Mouse (Mus musculus): ENCODE results near the gene Shc2. TPM values are rescaled to one million over a fixed set of nuclear protein-coding genes. Genes with fewer than 3 reads are reported as not detected.

The Shc2 gene
- total RNA-seq, 2 experiments from 2014 or later, result 5.6 to 8.4 TPM

DNA sequence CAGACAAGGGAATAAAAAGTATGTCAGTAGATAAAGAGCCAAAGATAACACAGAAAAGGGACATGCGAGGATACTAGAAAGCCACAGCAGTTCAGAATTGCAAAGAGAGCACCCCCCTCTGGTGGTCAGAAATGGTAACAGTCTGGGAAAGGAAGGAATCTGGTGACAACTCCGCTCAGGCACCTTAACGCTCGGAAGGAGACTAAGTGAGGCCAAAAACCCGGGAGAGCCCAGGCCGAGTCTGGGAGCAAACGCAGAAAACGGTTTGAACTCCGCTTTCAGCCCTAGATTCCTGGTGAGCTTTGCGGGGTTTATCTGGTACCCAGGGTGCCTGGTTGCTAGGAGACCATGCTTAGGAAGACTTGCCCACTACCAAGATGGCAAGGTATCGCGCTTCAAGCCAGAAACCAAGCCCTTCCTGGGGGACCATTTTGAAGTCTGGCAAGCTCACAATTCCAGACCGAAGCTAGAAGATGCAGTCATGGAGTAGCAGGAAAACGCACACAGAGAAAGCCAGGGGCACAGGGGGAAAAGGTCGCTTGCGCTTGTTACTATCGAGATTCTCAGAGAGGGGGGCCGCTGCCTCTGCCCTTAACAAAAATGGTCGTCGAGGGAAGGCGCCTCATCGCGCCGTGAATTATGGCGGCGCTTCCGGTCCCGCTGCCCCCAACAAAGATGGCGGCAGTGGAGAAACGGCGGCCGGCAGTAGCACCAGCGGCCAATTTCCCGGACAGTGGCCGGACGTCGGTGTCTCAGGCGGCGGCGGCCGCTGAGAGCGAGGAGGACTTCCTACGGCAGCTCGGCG is 31.3 kb upstream of the Shc2 start, which contains the start of gene Tpgs1:
Gene Tpgs1 (plus strand): TSS at position 599 of the 805 bp plus-strand sequence.
- peak; percentile 91 for DNase-seq

DNA sequence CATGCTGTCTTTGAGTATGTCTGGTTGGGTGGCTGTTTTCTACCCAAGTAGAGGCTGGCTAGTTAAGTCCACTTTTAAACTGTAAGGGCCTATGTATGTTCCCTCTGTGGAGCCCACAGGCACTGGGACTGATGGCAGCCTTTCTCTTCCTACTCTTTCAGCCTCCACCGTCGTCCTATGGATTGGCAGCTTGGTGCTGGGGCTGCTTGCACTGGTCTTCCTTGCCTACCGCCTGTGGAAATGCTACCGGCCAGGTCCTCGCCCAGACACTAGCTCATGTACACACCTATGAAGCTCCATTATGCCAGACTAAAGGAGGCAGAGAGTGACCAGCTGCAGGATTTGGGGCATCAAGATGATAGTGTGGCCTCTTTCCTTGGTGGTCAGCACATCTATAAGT is 30.4 kb upstream of the Shc2 start:
- DNase-seq, result no peak

DNA sequence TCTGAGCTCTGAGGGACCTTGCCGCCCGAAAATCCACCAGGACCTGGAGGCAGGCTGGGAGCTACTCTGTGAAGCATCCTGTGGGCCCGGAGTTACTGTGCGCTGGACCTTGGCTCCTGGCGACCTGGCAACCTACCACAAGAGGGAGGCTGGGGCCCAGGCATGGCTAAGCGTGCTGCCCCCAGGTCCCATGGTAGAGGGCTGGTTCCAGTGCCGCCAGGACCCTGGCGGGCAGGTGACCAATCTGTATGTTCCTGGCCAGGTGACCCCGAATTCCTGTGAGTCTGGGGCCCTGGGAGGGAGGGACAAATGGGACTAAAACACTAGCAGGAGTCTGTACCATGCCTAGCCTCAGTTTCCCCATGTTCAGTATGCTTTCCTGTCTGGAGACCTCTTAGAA is 28.8 kb upstream of the Shc2 start:
- DNase-seq, result no peak

DNA sequence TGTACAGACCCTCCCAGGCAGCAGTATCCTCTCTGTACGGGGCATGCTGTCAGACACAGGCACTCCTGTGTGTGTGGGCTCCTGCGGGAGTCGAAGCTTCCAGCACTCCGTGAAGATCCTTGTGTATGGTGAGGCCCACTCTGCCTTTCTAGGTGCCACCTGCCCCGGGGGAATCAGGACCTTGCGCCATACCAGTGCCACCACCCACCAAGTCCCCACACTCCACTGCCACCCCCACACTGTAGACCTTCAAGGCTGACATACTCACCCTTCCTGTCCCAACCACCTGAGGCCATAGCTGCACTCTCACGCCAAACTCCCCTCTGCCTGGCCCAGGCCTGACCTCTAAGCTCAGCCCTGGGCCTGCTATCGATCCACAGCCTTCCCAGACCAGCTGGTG is 27.3 kb upstream of the Shc2 start:
- no peak for DNase-seq

DNA sequence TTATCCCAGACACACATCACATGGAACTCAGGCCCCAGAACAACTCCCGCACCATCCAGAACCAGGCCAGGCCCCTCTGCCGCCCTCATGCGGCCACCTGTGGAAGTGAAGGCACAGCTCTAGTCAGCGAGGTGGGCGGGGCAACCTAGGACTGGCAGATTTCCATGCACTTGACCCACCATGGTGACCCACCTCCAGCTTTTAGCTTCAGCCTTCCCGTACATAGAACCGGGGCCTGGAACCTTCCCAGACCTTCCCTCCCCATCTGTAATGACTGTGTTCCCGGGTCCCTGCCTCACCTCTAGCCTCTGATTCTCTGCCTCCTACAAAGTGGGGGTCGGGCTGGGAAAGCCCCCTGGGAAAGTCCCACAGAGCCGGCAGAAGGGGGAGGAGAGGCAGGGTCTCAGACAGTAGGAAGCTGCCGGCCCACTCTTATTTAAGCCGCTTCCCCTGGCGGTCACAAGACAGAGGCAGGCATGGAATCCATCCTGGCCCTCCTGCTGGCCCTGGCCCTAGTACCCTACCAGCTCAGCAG is 26.5 kb upstream of the Shc2 start, which contains the start of gene Madcam1:
Gene Madcam1 (plus strand): TSS at position 429 of the 535 bp plus-strand sequence.
- peak; percentile 82 for DNase-seq

DNA sequence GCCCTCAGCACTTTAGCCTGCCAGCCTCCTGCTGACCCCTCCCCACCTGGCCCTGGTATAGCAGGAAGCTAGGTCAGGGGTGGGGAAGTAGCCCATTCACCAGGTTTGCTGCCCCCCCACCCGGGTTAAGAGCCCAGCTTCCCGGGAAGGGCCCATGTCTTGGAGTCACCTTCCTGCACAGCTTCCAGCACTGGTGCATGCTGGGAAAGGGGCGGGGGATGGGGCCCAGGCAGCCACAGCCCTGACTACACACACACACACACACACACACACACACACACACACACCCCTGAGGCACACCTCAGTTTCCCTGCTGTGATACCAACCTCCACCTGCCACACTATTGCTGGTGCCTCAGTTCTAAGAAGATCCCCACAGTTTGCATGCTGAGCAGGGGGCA is 24.1 kb upstream of the Shc2 start:
- DNase-seq, result no peak

DNA sequence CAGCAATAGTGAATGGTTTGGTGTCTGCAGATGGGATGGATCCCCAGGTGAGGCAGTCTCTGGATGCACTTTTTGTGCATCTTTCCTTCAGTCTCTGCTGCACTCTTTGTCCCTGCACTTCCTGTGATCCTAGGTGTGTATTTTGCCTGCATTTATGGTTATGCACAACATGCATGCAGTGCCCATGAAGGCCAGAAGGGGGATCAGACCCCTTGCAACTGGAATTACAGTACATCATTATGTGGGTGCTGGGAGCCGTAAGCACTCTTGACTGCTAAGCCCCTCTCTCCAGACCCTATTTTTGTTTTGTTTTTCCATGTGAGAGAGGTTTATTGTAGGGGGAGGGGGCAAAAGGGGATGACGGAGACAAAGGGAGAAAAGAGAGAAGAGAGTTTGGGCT is 22.6 kb upstream of the Shc2 start:
- no peak for DNase-seq

DNA sequence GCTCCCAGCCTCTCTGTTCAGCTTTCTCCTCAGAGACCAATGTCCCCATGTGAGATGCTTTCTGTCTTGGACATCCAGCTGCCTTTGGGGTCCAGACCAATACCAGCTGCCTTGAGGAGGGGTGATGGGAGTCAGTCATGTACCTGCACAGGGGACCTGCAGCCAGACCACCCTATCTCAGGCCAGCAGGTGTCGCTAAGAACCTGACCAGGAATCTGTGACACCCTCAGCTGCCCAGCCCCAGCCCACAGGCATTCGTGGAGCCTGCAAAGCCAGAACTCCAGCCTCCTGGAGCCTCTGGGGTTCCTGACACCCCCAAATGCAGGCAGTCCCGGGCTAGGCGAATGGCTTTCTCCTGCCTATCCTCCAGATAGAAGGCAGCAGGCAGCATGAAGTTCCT is 21.1 kb upstream of the Shc2 start:
- no peak for DNase-seq

DNA sequence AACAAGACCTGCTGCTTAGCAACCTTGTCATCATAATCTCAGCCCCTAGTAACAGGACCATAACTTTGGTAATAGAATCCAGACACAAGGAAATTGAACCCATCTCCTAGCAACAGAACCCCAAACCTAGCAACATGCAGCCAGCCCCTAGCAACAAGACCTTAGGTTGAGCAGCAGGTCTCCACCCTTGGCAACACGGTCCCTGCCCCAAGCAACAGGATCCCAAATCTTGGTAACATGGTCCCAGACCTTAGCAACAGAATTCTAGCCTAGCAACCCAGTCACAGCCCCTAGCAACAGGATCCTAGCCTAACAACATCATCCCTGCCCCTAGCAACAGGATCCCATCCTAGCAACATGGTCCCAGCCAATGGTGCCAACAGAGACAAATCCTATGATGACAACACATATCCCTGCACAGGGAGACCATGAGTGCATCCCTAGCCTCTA is 17.3 kb upstream of the Shc2 start:
- no peak for DNase-seq

DNA sequence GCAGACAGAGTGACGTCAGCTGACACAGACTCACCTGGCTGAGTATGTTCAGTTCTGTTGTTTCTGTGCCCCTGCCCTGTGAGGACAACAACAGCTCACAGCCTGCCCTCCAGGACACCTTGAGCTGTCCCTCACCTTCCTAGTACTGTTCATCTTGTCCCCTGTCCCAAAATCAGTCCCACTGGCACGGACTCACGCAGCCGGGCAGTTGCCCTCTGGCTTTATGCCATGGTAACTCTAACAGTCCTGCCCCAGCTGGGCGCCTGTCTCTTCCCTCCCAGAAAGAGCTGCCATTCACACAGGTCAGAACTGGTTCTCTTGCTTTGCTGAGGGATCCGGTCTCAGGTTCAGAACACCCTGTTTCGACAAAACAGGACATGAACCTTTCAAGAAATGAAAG is 15.1 kb upstream of the Shc2 start:
- no peak for DNase-seq

DNA sequence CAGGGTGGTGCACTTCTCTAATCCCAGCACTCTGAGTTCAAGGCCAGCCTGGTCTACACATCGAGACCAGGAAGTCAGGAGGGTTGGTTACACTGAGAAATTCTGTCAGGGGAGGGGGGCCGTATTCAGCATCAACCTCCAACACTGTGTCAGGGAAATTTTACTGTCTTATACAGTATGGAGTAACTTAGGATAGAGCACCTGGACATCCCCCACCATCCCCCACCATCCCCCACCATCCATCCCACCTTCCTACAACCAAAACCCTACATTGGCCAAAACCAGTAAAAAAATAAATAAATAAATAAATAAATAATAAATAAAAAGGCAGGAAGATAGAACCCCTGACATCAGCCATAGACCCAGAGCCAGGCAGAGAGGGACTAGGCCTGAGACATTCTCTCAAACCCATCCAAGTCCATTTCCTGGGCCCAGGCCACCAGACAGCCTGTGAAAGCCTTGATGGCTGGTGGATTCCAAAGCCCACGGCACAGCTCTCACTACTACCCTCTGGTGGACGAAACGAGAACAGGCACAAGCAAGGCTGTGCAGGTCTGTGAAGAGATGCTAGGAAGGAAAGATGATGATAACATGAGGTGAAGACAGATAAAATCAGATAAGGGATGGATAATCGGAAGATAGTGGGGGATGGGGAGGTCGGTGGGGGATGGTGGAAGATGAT is 11.5 kb upstream of the Shc2 start:
- peak; percentile 85 for DNase-seq

DNA sequence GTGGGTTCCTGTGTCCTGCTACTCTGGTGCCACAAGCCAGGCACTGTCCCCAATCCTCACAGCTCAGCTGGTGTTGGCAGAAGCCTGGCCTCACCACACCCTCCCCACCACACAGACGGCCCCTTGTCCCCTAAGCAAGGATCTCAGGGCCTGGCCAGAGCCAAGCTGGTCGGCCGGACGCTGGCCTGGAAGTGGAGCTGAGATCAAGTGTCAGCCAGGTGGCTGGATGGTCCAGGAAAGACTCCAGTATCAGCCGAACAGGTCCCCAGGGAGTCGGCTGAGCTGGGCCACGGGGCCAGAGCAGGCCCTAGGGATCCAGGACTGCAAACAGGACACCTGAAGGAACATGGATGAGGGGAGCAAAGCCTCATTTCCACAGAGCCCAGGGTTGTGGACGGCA is 8.0 kb upstream of the Shc2 start, which contains the start of gene Odf3l2:
Gene Odf3l2 (minus strand): TSS at position 28 of the 400 bp plus-strand sequence.
- no peak for DNase-seq

DNA sequence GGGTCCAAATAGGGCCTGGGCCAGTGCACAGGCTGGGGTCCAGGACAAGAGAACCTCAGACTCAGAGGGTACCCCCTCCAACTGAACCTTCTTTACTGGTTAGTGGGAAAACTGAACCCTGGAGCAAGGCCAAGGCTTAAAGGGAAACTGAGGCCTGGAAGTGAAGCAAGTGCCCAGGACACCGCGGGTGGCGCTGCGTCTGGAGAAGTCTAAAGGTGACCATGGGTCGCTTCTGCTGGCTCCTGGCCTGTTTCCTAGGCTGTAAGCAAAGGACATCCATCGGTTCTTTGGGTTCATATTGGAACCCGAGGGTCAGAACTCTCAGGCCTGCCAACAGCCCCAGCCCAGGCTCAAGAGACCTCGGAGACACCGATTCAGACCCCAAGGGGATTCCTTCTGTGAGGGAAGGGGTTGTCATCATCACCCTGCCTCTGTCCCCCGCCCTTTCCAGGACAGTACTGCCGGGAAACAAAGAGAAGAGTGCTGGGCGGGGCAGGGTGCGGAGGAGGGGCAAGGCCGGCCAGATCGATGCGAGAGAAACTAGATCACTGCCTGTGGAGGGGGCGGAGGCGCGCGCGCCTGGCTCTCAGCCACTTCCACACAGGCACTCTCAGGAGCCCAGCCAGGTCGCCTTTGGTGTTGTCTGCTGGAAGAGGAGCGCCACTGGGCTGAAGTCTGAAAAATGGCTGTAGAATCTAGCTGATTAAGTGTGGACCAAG is 927 bp upstream of the Shc2 start:
- peak; percentile 66 for DNase-seq

DNA sequence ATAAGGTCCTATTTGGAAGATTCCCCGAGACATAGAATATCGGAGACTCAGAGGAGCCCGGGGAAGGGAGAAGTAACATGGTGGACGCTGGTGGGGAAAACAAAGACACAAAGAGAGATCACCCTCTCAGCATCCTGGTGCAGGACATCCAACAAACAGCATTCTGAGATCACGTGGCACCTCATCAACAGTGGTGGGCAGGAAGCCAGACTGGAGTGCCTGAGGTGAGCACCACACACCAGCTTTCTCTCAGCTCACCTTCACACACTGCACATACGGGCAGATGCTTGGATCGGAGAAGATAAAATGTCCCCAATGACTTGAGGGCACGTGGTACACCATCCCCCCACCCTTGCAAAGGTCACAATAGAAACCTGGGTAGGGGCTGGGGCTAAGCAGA is 1.4 kb downstream of the Shc2 start:
- no peak for DNase-seq

DNA sequence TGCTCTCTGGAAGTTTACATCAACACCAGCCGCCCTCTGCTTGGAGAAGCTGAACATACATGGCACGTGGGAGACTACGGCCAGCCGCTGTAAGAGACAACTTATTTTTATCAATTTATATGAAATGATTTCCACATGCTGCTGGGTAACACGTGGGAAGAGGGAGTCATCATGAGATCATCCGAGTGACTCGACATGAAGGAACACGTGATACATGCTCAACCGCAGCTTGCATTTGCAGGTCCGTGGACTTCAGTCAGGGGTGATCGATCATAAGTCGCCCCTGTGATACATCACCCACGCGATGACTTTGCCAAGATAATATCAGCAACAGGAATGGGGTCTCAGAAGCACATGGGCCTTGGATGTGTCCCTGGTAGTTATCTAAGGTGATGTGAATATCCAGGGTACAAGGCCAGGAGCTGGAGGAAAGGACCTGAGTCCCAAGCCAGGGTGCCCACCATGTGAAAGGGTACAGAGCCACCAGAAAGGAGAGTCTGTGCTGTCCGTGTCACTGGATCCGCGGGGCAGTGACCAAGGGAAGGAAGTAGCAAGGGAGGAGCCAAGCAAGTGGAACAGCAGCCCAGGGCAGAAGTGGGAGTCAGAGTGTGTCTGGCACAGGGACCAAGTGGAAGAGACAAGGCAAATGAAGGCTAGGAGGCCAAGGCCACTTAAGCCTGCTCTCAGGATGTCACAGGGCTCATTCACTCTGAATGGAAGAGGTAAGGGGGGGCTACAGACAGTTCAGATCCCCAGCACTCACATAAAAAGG is 4.5 kb downstream of the Shc2 start:
- DNase-seq, result peak; percentile 22

DNA sequence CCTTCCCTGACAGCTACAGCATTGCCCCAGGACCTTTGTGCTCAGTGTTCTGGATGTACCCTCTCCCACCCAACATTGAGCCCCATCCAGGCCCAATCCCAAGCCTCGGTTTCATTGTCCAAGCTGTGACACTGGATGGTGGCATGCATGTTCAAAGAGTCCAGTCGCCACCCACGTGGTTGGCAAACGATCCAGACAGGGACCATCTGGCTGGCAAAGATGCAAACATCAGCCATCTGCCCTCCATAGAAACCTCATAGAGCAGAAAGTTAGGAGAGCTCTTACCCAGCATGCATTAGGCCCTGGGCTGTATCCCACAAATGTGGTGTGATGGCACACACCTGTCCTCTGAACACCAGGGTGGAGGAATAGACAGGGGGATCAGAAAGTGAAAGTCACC is 6.3 kb downstream of the Shc2 start:
- no peak for DNase-seq

DNA sequence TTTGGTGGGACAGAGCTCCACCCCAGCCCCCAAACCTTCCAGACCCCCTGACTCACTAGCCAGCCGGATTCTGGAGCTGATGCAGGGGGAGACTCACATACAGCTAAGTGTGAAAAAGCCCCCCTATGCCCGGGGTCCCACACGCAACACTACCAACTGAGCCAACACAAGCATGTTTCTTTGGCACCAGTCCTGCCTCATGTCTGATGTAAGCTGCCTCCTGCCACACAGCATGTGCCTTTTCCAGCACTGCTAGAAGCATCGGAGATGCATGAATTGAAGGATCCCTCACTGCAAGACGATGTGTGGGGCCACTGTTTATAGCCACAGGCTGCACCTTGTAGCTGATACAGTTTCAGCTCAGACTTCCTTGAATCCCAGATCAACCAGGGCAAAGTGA is 9.3 kb downstream of the Shc2 start:
- DNase-seq, result no peak

DNA sequence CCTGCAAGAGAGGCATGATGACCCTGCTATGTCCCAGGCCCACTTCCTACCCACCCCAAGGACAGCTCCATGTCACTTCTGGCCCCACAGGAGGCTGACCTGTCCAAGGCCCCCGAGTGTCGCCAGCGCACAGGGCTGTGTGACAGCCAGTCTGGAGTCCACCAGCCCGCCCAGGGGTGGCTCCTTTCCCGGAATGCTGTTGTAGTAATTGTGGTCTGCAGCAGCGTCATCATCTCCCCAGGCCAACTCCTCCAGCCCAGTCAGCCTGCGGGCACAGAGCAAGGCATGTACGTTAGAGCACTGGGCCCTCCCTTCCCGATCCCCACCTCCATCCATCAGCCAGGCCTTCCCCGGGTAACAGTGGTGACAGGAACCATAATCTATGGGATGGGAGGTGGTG is 11.6 kb downstream of the Shc2 start:
- peak; percentile 23 for DNase-seq

DNA sequence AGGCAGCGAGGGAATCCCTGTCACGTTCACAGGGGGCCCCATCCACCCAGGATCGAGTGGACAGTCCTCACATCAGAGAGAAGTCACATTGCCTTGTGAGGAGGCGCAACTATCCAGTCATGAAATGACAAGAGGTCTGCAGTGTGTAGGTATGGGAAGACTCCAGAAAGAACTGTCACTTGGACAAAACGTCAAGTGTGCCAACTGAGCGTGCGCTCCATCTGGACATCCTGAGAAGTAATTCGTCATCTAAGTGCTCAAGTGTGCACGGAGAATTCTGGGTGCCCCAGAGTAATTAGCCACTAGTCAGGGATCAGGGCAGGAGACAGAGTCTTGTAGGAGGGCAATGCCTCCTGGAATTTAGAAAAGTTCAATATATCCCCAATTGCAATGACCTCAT is 12.3 kb downstream of the Shc2 start:
- DNase-seq, result no peak

DNA sequence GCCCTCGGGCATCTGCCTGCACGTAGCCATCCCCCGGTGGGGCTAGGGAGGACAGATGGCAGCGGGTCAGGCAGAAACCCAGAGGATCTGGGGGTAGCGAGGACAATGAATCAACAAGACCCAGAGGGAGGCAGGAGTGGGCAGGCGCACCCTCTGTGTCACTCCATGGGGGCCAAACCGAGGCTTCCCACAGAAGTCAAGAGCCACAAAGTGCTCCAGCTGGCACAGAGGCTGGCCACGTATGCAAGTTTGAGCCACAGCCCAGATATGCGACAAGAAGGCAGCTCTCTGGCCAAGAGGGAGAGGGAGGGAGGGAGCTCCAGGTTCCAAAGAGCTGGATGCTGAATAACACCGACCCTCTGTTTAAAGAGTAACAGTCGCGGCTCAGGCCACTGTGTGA is 13.8 kb downstream of the Shc2 start:
- DNase-seq, result no peak

DNA sequence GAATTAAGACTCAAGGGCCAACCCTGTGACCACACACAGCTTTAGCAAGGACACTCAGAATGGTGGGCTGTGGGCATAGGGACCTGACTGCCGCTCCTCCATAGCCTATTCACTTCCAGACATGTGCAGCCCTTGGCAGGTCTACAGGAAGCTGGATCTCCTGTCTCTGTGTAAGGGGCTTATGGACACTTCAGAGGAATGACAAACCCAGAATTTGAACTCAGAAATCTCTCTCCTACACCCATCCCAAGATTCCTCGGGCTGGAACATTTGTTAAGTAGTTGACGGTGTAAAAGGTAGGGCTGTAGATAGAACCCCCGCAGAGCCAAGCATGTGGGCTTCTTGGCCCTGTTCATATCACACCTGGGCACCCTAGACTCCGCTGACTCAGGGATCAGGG is 21.3 kb downstream of the Shc2 start:
- no peak for DNase-seq

DNA sequence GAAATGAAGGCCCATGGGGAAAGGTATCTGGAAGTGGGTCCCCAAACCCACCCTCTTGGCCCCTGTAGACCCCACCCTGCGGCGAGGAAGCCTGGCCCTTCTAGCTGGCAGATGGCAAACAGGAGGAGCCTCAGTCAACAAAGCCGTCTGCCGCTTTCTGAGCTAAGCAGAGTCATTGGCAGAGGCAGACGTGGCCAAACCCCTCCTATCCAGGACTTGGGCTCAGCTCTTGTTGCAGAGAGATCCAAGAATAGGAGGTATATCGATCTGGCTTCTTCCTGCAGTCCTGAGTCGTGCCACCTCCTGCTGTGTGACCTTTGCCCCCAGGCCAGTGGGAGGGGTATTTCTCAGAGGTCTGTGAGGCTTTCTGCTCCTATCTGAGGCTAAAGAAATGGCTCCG is 21.9 kb downstream of the Shc2 start:
- no peak for DNase-seq

All from adrenal gland, postnatal 10 days (tissue).